In genomic region chr5:75952131-75952795, GRCm38 (mm10) we compare ENCODE assay signal across 15 mouse cellular contexts.
"Had no signal": no experiment of that assay in that cellular context is flagged by ENCODE, and none has a peak within 500 bp of the region (broad histone marks: within the 10 kb centered on the region; RNA-seq: fewer than 3 reads in every experiment).

No protein-coding gene starts in this region.

- H3K27ac ChIP-seq: left cerebral cortex, adult 2 months; limb, embryonic 12.5 days; liver, embryonic 13.5 days; lung, embryonic 15.5 days; macrophage; midbrain, embryonic 12.5 days; neural tube, embryonic 12.5 days; stomach, embryonic 15.5 days had no signal

- H3K4me1 ChIP-seq: limb, embryonic 12.5 days; liver, embryonic 13.5 days; lung, embryonic 15.5 days; midbrain, embryonic 12.5 days; neural tube, embryonic 12.5 days; stomach, embryonic 15.5 days had no signal

- H3K36me3 ChIP-seq: limb, embryonic 12.5 days; liver, embryonic 13.5 days; lung, embryonic 15.5 days; midbrain, embryonic 12.5 days; neural tube, embryonic 12.5 days; stomach, embryonic 15.5 days had no signal

- H3K9me3 ChIP-seq: limb, embryonic 12.5 days; liver, embryonic 13.5 days; lung, embryonic 15.5 days; megakaryocyte, embryonic 14.5 days; midbrain, embryonic 12.5 days; neural tube, embryonic 12.5 days; stomach, embryonic 15.5 days had no signal

- H3K4me3 ChIP-seq: left cerebral cortex, adult 2 months; limb, embryonic 12.5 days; liver, embryonic 13.5 days; lung, embryonic 15.5 days; megakaryocyte, embryonic 14.5 days; midbrain, embryonic 12.5 days; neural tube, embryonic 12.5 days; stomach, embryonic 15.5 days had no signal

- H3K9ac ChIP-seq: limb, embryonic 12.5 days; liver, embryonic 13.5 days; liver, postnatal 0 days; lung, embryonic 15.5 days; midbrain, embryonic 12.5 days; neural tube, embryonic 12.5 days; stomach, embryonic 15.5 days had no signal

- DNase-seq: kidney, adult 18-20 months; kidney, postnatal 25 days; liver; liver, embryonic 13.5 days; liver, postnatal 0 days; lung, postnatal 14 days; right cerebral cortex, postnatal 14 days had no signal

- H3K27me3 ChIP-seq: liver, embryonic 13.5 days; lung, embryonic 15.5 days; neural tube, embryonic 12.5 days; stomach, embryonic 15.5 days had no signal

- ATAC-seq: liver, postnatal 0 days had no signal

- H3K4me2 ChIP-seq: limb, embryonic 12.5 days; liver, embryonic 13.5 days; lung, embryonic 15.5 days; midbrain, embryonic 12.5 days; neural tube, embryonic 12.5 days; stomach, embryonic 15.5 days had no signal
